Mouse (Mus musculus): Measurements from ENCODE around the gene Ppp4r4.

DNA sequence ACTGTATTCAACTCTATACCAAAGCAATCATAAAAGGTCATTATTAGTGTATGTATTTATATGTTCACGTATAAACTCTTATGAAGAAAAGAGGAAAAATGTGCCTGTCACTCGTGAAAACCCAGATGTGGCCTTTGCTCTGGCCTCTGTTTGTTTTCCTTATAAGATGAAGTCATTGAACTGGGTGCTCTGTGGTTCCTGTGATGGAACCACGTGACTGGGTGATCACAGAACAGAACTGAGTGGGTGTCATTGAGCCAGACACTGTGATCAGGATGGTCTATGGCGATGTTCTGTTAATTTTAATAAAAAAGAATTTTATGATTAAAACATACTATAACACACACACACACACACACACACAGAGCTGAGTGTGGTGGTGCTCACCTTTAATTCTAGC, 83.7 kb downstream of the Ppp4r4 start:
- TF ChIP-seq CTCF (IDR thresholded peaks at IDR 0.05; ENCODE audit: low read depth, low read length) (no peak), POLR2A (IDR thresholded peaks at IDR 0.05; ENCODE audit: extremely low read depth, insufficient read depth, low read length) (no peak)

Measured in liver, adult 2 months (tissue).